Mouse (Mus musculus) layer of hippocampus, postnatal 14 days (tissue): ENCODE data around the gene Lrrn1. TPM values are rescaled to one million over a fixed set of nuclear protein-coding genes. Genes with fewer than 3 reads are reported as not detected.

Experiments used
- DNase-seq, 2 experiments: peaks; one replicate each; pipeline ENCODE4 v3.0.0; 2021 to 2022; ENCODE audit warnings: low spot score in 2 of 2, mixed read lengths in 1 of 2
- total RNA-seq, 2 experiments: library from RNA; stranded (reverse); gene quantifications; 2 replicates each; pipeline ENCODE4 v1.2.3; 2021

Lrrn1 gene
- total RNA-seq, 2 experiments from 2014 or later: 75.1 to 75.9 TPM

- no peak for DNase-seq
These were observed 45.8 kb downstream of the Lrrn1 start for GRCm38 (mm10) chr6:107575405-107575804.

GRCm38 (mm10) chr6:107577309-107577708 is 47.7 kb downstream of the Lrrn1 start:
- no peak for DNase-seq

- no peak for DNase-seq
These were observed 54.3 kb downstream of the Lrrn1 start for GRCm38 (mm10) chr6:107583759-107584383.

DNA sequence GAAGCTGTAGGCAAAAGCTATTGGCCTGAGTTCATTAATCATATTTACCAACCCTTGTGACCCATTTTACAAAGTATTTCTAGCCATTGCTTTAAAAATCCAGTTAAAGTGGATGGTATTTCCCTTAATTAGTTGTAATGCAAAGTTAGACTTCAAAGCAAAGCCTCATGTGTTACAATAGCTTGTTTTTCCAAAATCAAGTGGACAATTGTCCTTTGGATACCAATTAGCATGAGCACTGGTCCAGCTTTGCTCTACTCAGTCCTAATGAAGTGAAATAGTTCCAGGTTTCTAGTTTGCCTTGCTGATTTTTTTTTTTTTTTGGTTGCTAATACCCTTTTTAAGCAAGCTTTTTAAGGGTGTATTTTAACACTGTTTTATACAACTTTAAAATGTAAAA is 75.6 kb downstream of the Lrrn1 start:
- DNase-seq: peak in 1 of 2 experiments; percentile 22

DNA sequence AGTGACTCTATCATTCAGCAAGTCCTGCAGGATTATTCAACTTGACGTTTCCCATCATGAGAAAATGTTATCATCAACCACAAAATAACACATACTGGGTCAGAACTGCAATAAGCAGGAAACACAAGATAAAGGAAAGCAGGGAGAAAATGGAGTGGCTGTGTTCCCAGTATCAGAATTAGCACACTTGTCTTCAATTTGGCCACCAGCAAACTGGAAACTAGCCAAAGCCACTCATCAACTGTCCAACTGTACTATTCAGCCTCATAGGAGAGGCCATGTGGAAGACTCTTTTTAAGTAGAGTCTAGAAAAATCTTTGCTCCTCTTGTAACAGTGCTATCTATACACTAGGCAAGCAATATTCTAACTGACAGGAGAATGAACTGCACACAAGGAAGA is 84.7 kb downstream of the Lrrn1 start:
- DNase-seq: peak in 1 of 2 experiments; percentile 24
